ENCODE assay signal across 13 mouse cellular contexts in genomic region chr2:35849632-35850230, GRCm38 (mm10).
A peak's percentile ranks its signal among the peaks of the same experiment; 100 is the strongest.
DNase-seq lines count a peak whose midpoint lies in the region; ATAC-seq and TF ChIP-seq lines count a peak whose summit lies in the region.
"Had no signal": no experiment of that assay in that cellular context is flagged by ENCODE, and none has a peak within 500 bp of the region (broad histone marks: within the 10 kb centered on the region; RNA-seq: fewer than 3 reads in every experiment).

No protein-coding gene starts in this region.

- no peak overlapping the region for H3K9ac ChIP-seq in midbrain, embryonic 11.5 days (ENCODE audit: low read length)
- H3K9ac ChIP-seq in hindbrain, postnatal 0 days (replicated peaks; ENCODE audit: low read length) = no peak overlapping the region

- ATAC-seq in midbrain, embryonic 11.5 days (ENCODE audit: low FRiP score) = peak; percentile 33
- 0 out of 2 replicates have a peak, but pooled peaks have one; percentile 30 for ATAC-seq in hindbrain, postnatal 0 days
- ATAC-seq: lung, postnatal 0 days; Patski had no signal

- DNase-seq in midbrain, embryonic 11.5 days (ENCODE audit: low spot score, missing footprints) = no peak
- DNase-seq in midbrain, embryonic 10.5 days (ENCODE audit: low spot score) = no peak
- DNase-seq in hindbrain, postnatal 0 days (ENCODE audit: low spot score) = no peak
- peak; percentile 31 to 42 for DNase-seq in kidney, postnatal 36 days
- DNase-seq in retina, postnatal 1 day = peak; percentile 57
- no peak for DNase-seq in adrenal gland, adult (ENCODE audit: inconsistent age in 2 of 2, low spot score in 1 of 2)
- DNase-seq in ovary, postnatal 10 days (ENCODE audit: low spot score) = no peak
- DNase-seq: adrenal gland, adult 8-10 months; heart, adult 11 months had no signal

- no peak overlapping the region for H3K4me3 ChIP-seq in midbrain, embryonic 11.5 days (ENCODE audit: low read depth, low read length)
- H3K4me3 ChIP-seq in midbrain, embryonic 10.5 days = no peak overlapping the region
- H3K4me3 ChIP-seq in hindbrain, postnatal 0 days (ENCODE audit: low read length) = no peak overlapping the region

- no peak for TF ChIP-seq CTCF in hindbrain, postnatal 0 days (IDR thresholded peaks at IDR 0.05; ENCODE audit: low read depth)

- no peak overlapping the region for H3K4me2 ChIP-seq in midbrain, embryonic 11.5 days
- H3K4me2 ChIP-seq in hindbrain, postnatal 0 days (ENCODE audit: low read depth, low read length) = no peak overlapping the region
- H3K4me2 ChIP-seq: liver, embryonic 11.5 days had no signal

- no peaks in the 10 kb centered on the region for H3K36me3 ChIP-seq in midbrain, embryonic 11.5 days (ENCODE audit: control insufficient read depth, insufficient read depth, low read length)
- H3K36me3 ChIP-seq in midbrain, embryonic 10.5 days = no peaks in the 10 kb centered on the region
- H3K36me3 ChIP-seq in hindbrain, postnatal 0 days (ENCODE audit: insufficient read depth, low read length) = no peaks in the 10 kb centered on the region

- peaks cover 17% of the 10 kb centered on the region for H3K4me1 ChIP-seq in midbrain, embryonic 11.5 days (ENCODE audit: control insufficient read depth, insufficient read depth, low read length)
- peaks cover 54% of the 10 kb centered on the region for H3K4me1 ChIP-seq in midbrain, embryonic 10.5 days
- no peaks in the 10 kb centered on the region for H3K4me1 ChIP-seq in hindbrain, postnatal 0 days (ENCODE audit: insufficient read depth, low read length)

- no peak overlapping the region for H3K27ac ChIP-seq in midbrain, embryonic 11.5 days (ENCODE audit: low read depth, low read length)
- no peak overlapping the region for H3K27ac ChIP-seq in midbrain, embryonic 10.5 days (replicated peaks)
- no peak overlapping the region for H3K27ac ChIP-seq in hindbrain, postnatal 0 days
- H3K27ac ChIP-seq: stomach, postnatal 0 days had no signal

- H3K9me3 ChIP-seq in midbrain, embryonic 11.5 days (ENCODE audit: control insufficient read depth, low read length) = no peaks in the 10 kb centered on the region; the same call in 1 of the 2 replicates
- H3K9me3 ChIP-seq in midbrain, embryonic 10.5 days (replicated peaks) = no peaks in the 10 kb centered on the region; the same call in 1 of the 2 replicates
- no peaks in the 10 kb centered on the region for H3K9me3 ChIP-seq in hindbrain, postnatal 0 days (ENCODE audit: low read length)

- 67% methylated on average over 10 of the region's 10 CpGs for WGBS in midbrain, embryonic 11.5 days
- WGBS in midbrain, embryonic 10.5 days = 71% methylated on average over 10 of the region's 10 CpGs
- 56% methylated on average over 10 of the region's 10 CpGs for WGBS in hindbrain, postnatal 0 days

- H3K27me3 ChIP-seq in midbrain, embryonic 11.5 days (ENCODE audit: control insufficient read depth, insufficient read depth, low read length) = peaks cover 3% of the 10 kb centered on the region; the same call in 1 of the 2 replicates
- peaks cover 80% of the 10 kb centered on the region for H3K27me3 ChIP-seq in midbrain, embryonic 10.5 days (ENCODE audit: low read depth, poor library complexity, severe bottlenecking)
- no peaks in the 10 kb centered on the region for H3K27me3 ChIP-seq in hindbrain, postnatal 0 days (ENCODE audit: insufficient read depth, low read length)
- H3K27me3 ChIP-seq: Patski had no signal

Comparison
In these comparisons a context has a peak if more than half of its experiments do, and no peak if none do; other contexts are left out.
1. DNase-seq: peak in kidney, postnatal 36 days (2 of 2) and retina, postnatal 1 day (single experiment); none in midbrain, embryonic 11.5 days (single experiment), midbrain, embryonic 10.5 days (single experiment), hindbrain, postnatal 0 days (single experiment), adrenal gland, adult (0 of 2) and ovary, postnatal 10 days (single experiment).